Comparison of ENCODE assay signal across 8 mouse cellular contexts in genomic region chr2:115581241-115581988, GRCm38 (mm10). TPM values are rescaled to one million over a fixed set of nuclear protein-coding genes. Genes with fewer than 3 reads are reported as not detected.
DNase-seq lines count a peak whose midpoint lies in the region; ATAC-seq and TF ChIP-seq lines count a peak whose summit lies in the region.

Gene BC052040, plus strand, starts transcription at chr2:115581716.

- ATAC-seq in CD4-positive, CD25-positive, alpha-beta regulatory T cell, adult 4 months = peak; percentile 93
- peak; percentile 95 for ATAC-seq in heart, embryonic 15.5 days (replicated peaks; ENCODE audit: insufficient number of reproducible peaks, insufficient read depth, low FRiP score, low read depth)
- peak; percentile 99 for ATAC-seq in liver, embryonic 14.5 days (ENCODE audit: insufficient read depth)
- ATAC-seq in neural tube, embryonic 11.5 days (ENCODE audit: insufficient read depth, low FRiP score, low TSS enrichment) = peak; percentile 96
- ATAC-seq in stomach, postnatal 0 days (ENCODE audit: low FRiP score, low TSS enrichment) = peak; percentile 99

- peak; percentile 85 for DNase-seq in c-Kit-negative CD71-positive TER-119-positive erythroid progenitor cells, embryonic 14.5 days (ENCODE audit: low read depth, low spot score)
- DNase-seq in forebrain, embryonic 10.5 days (ENCODE audit: extremely low spot score, low spot score) = peak; percentile 90
- peak; percentile 91 for DNase-seq in kidney, postnatal 25 days
- DNase-seq in liver, embryonic 14.5 days (ENCODE audit: low read depth in 3 of 3, low spot score in 3 of 3) = peak; percentile 79 to 85 (median 80)
- DNase-seq in neural tube, embryonic 11.5 days (ENCODE audit: low spot score) = peak; percentile 93
- peak; percentile 92 for DNase-seq in stomach, postnatal 0 days (ENCODE audit: low spot score)

- H3K4me3 ChIP-seq in forebrain, embryonic 10.5 days = peak within 1 kb of the TSS; percentile 73
- peak within 1 kb of the TSS; percentile 70 for H3K4me3 ChIP-seq in heart, embryonic 15.5 days
- H3K4me3 ChIP-seq in liver, embryonic 14.5 days (ENCODE audit: insufficient read depth in 1 of 2, low read depth in 2 of 2, low read length in 2 of 2) = peak within 1 kb of the TSS; percentile 62 to 93
- peak within 1 kb of the TSS; percentile 65 for H3K4me3 ChIP-seq in neural tube, embryonic 11.5 days (ENCODE audit: low read depth, low read length)
- peak within 1 kb of the TSS; percentile 77 for H3K4me3 ChIP-seq in stomach, postnatal 0 days (ENCODE audit: low read depth, low read length)

- no peaks in the 10 kb centered on the region for H3K27me3 ChIP-seq in forebrain, embryonic 10.5 days (ENCODE audit: poor library complexity, severe bottlenecking)
- no peaks in the 10 kb centered on the region for H3K27me3 ChIP-seq in heart, embryonic 15.5 days
- H3K27me3 ChIP-seq in liver, embryonic 14.5 days (ENCODE audit: control insufficient read depth, insufficient read depth, low read length) = no peaks in the 10 kb centered on the region
- H3K27me3 ChIP-seq in neural tube, embryonic 11.5 days (ENCODE audit: control insufficient read depth, insufficient read depth, low read length) = no peaks in the 10 kb centered on the region
- no peaks in the 10 kb centered on the region for H3K27me3 ChIP-seq in stomach, postnatal 0 days (ENCODE audit: control insufficient read depth, insufficient read depth, low read length)

- peak; percentile 43; the same call in 1 of the 2 replicates for TF ChIP-seq CTCF in liver, embryonic 14.5 days (IDR thresholded peaks at IDR 0.05; ENCODE audit: low read depth)
- TF ChIP-seq CTCF in stomach, postnatal 0 days (IDR thresholded peaks at IDR 0.05; ENCODE audit: low read depth) = peak; percentile 47

- H3K4me1 ChIP-seq in forebrain, embryonic 10.5 days = peaks cover 41% of the 10 kb centered on the region
- peaks cover 15% of the 10 kb centered on the region for H3K4me1 ChIP-seq in heart, embryonic 15.5 days (replicated peaks)
- H3K4me1 ChIP-seq in liver, embryonic 14.5 days (replicated peaks; ENCODE audit: control insufficient read depth in 2 of 2, insufficient read depth in 2 of 2, low read length in 1 of 2) = peaks cover 9 to 19% of the 10 kb centered on the region in 2 experiments
- peaks cover 20% of the 10 kb centered on the region for H3K4me1 ChIP-seq in neural tube, embryonic 11.5 days (ENCODE audit: control insufficient read depth, insufficient read depth, low read length)
- H3K4me1 ChIP-seq in stomach, postnatal 0 days (replicated peaks; ENCODE audit: control insufficient read depth, insufficient read depth) = no peaks in the 10 kb centered on the region; the same call in 1 of the 2 replicates

- H3K36me3 ChIP-seq in forebrain, embryonic 10.5 days (replicated peaks) = no peaks in the 10 kb centered on the region
- no peaks in the 10 kb centered on the region for H3K36me3 ChIP-seq in heart, embryonic 15.5 days
- no peaks in the 10 kb centered on the region for H3K36me3 ChIP-seq in liver, embryonic 14.5 days (replicated peaks; ENCODE audit: control insufficient read depth, insufficient read depth, low read depth)
- no peaks in the 10 kb centered on the region for H3K36me3 ChIP-seq in neural tube, embryonic 11.5 days (ENCODE audit: control insufficient read depth, insufficient read depth, low read length)
- no peaks in the 10 kb centered on the region for H3K36me3 ChIP-seq in stomach, postnatal 0 days (ENCODE audit: control insufficient read depth, insufficient read depth, low read length)

- peak within 1 kb of the TSS; percentile 93 for H3K27ac ChIP-seq in forebrain, embryonic 10.5 days
- peak within 1 kb of the TSS; percentile 64 for H3K27ac ChIP-seq in heart, embryonic 15.5 days
- H3K27ac ChIP-seq in liver, embryonic 14.5 days = peak within 1 kb of the TSS; percentile 42
- no peak within 1 kb of the TSS for H3K27ac ChIP-seq in neural tube, embryonic 11.5 days (ENCODE audit: low read depth, low read length)
- H3K27ac ChIP-seq in stomach, postnatal 0 days (replicated peaks) = peak within 1 kb of the TSS; percentile 81

- peak within 1 kb of the TSS; percentile 67 for H3K9ac ChIP-seq in heart, embryonic 15.5 days
- H3K9ac ChIP-seq in liver, embryonic 14.5 days (replicated peaks) = peak within 1 kb of the TSS; percentile 73
- peak within 1 kb of the TSS; percentile 62 for H3K9ac ChIP-seq in neural tube, embryonic 11.5 days (ENCODE audit: low read length)
- peak within 1 kb of the TSS; percentile 76 for H3K9ac ChIP-seq in stomach, postnatal 0 days (ENCODE audit: low read length)

- H3K9me3 ChIP-seq in forebrain, embryonic 10.5 days = no peaks in the 10 kb centered on the region
- H3K9me3 ChIP-seq in heart, embryonic 15.5 days (replicated peaks) = no peaks in the 10 kb centered on the region
- no peaks in the 10 kb centered on the region for H3K9me3 ChIP-seq in liver, embryonic 14.5 days (ENCODE audit: control insufficient read depth, low read length)
- no peaks in the 10 kb centered on the region for H3K9me3 ChIP-seq in neural tube, embryonic 11.5 days (ENCODE audit: control insufficient read depth, low read length)
- no peaks in the 10 kb centered on the region for H3K9me3 ChIP-seq in stomach, postnatal 0 days (ENCODE audit: control insufficient read depth, low read length)

- peak within 1 kb of the TSS; percentile 68 for H3K4me2 ChIP-seq in heart, embryonic 15.5 days
- peak within 1 kb of the TSS; percentile 86 for H3K4me2 ChIP-seq in liver, embryonic 14.5 days (ENCODE audit: low read depth)
- H3K4me2 ChIP-seq in neural tube, embryonic 11.5 days (ENCODE audit: low read depth) = peak within 1 kb of the TSS; percentile 64
- peak within 1 kb of the TSS; percentile 67 for H3K4me2 ChIP-seq in stomach, postnatal 0 days (replicated peaks; ENCODE audit: low read depth)

- TF ChIP-seq EP300 in liver, embryonic 14.5 days (IDR thresholded peaks at IDR 0.05; ENCODE audit: low read depth) = no peak
- no peak for TF ChIP-seq EP300 in stomach, postnatal 0 days (optimal IDR thresholded peaks at IDR 0.05)

- under 1% methylated on average over 41 of the region's 41 CpGs for WGBS in forebrain, embryonic 10.5 days
- under 1% methylated on average over 41 of the region's 41 CpGs for WGBS in heart, embryonic 15.5 days
- under 1% methylated on average over 41 of the region's 41 CpGs for WGBS in liver, embryonic 14.5 days (ENCODE audit: insufficient replicate concordance)
- under 1% methylated on average over 41 of the region's 41 CpGs for WGBS in neural tube, embryonic 11.5 days
- under 1% methylated on average over 41 of the region's 41 CpGs for WGBS in stomach, postnatal 0 days

RNA-seq across cellular contexts. Expression of gene BC052040, which starts in this region (rescaled TPM):
- polyA plus RNA-seq in CD4-positive, CD25-positive, alpha-beta regulatory T cell, adult 4 months (2017; shearing (Covaris generic)) = 10 to 100 TPM; 12.9 to 13.4 TPM
- 23.7 and 24.6 TPM in 2 replicates for polyA plus RNA-seq in forebrain, embryonic 10.5 days (2016; fragmentation: Nextera tagmentation; extraction: Ambion mirVana)
- 9.8 and 11.4 TPM in 2 replicates for polyA plus RNA-seq in heart, embryonic 15.5 days (2015; fragmentation: Nextera tagmentation; extraction: Ambion mirVana)
- 5.0 TPM in 2 replicates for polyA plus RNA-seq in liver, embryonic 14.5 days (2012; rRNA removed)
- 7.9 and 9.9 TPM in 2 replicates for polyA plus RNA-seq in liver, embryonic 14.5 days (2014; fragmentation: Nextera tagmentation; extraction: Ambion mirVana)
- polyA plus RNA-seq in neural tube, embryonic 11.5 days (2014; fragmentation: Nextera tagmentation; extraction: Ambion mirVana) = 16.9 and 19.9 TPM in 2 replicates
- polyA plus RNA-seq in stomach, postnatal 0 days (2015; fragmentation: Nextera tagmentation; extraction: Ambion mirVana) = 3.8 and 4.4 TPM in 2 replicates
